Mouse (Mus musculus) bone marrow macrophage, adult 2 months (primary cell): Measurements from ENCODE around the gene Rab11fip3.

ENCODE experiments used
- CTCF ChIP-seq: IDR thresholded peaks from 2 replicates; pipeline ENCODE4 v1.5.1; 2012; ENCODE audit warnings: low read depth, mild to moderate bottlenecking, low read length, moderate library complexity
- POLR2A ChIP-seq: IDR thresholded peaks from 2 replicates; pipeline ENCODE4 v1.6.1; 2012; ENCODE audit warnings: mild to moderate bottlenecking, low read depth, low read length, borderline replicate concordance

GRCm38 (mm10) chr17:26094531-26095110 is 25.3 kb upstream of the Rab11fip3 start:
- TF ChIP-seq CTCF = no peak
- no peak for TF ChIP-seq POLR2A
